Mouse (Mus musculus) intestine, postnatal 0 days (tissue): Measurements from ENCODE around the gene 4930412O13Rik. TPM values are rescaled to one million over a fixed set of nuclear protein-coding genes. Genes with fewer than 3 reads are reported as not detected.

Source experiments
- ATAC-seq: fragments of 200-750 bp; cut with Nextera tagmentation; 2 replicates; pipeline ENCODE4 v1.8.0; 2017; ENCODE audit warnings: mild to moderate bottlenecking, moderate TSS enrichment, moderate library complexity
- H3K27ac ChIP-seq: fragments of 300-500 bp; sonication (generic); 2 replicates; pipeline ENCODE4 v1.5.1; 2014; ENCODE audit warnings: mild to moderate bottlenecking, low read depth, low read length, moderate library complexity
- H3K27me3 ChIP-seq: fragments of 300-500 bp; sonication (generic); replicated peaks from 2 replicates; pipeline ENCODE4 v1.6.1; 2014; ENCODE audit warnings: low read length, mixed read lengths; ENCODE audit not compliant: control insufficient read depth, insufficient read depth
- H3K36me3 ChIP-seq: fragments of 300-500 bp; sonication (generic); 2 replicates; pipeline ENCODE4 v1.6.1; 2014; ENCODE audit warnings: mild to moderate bottlenecking, moderate library complexity; ENCODE audit not compliant: control insufficient read depth, insufficient read depth
- H3K4me1 ChIP-seq: fragments of 300-500 bp; sonication (generic); replicated peaks from 2 replicates; pipeline ENCODE4 v1.6.1; 2014; ENCODE audit warnings: antibody characterized with exemption, low read length, mixed read lengths; ENCODE audit not compliant: control insufficient read depth, insufficient read depth
- H3K4me2 ChIP-seq: fragments of 300-500 bp; sonication (generic); replicated peaks from 2 replicates; pipeline ENCODE4 v1.6.1; 2014; ENCODE audit warnings: low read depth, mild to moderate bottlenecking, moderate library complexity
- H3K4me3 ChIP-seq: fragments of 300-500 bp; sonication (generic); 2 replicates; pipeline ENCODE4 v1.5.1; 2014; ENCODE audit warnings: low read depth, low read length
- H3K9ac ChIP-seq: fragments of 300-500 bp; sonication (generic); 2 replicates; pipeline ENCODE4 v1.6.1; 2014; ENCODE audit warnings: mild to moderate bottlenecking, low read depth, low read length
- H3K9me3 ChIP-seq: fragments of 300-500 bp; sonication (generic); 2 replicates; pipeline ENCODE4 v1.6.1; 2016; ENCODE audit warnings: mixed run types; ENCODE audit not compliant: control insufficient read depth
- CTCF ChIP-seq: sonication (generic); IDR thresholded peaks from 2 replicates; pipeline ENCODE4 v1.5.1; 2016; ENCODE audit warnings: low read depth, mild to moderate bottlenecking, control low read depth, antibody characterized with exemption, moderate library complexity
- WGBS: fragments of 180-500 bp; shearing (Covaris S2); extraction: QIAGEN DNeasy Blood & Tissue Kit; methylation state at CpG from one replicate; pipeline ENCODE4 v1.1.7; 2014; 5-methylcytosine and 5-hydroxymethylcytosine counted together
- polyA plus RNA-seq: library from polyadenylated mRNA; unstranded; fragments of >200 nt; fragmentation: Nextera tagmentation; extraction: Ambion mirVana; gene quantifications from 2 replicates; pipeline ENCODE4 v1.2.1, GENCODE M21; 2015

Gene 4930412O13Rik
- polyA plus RNA-seq, 1 experiment from 2014 or later: not detected

- peak; percentile 77 for TF ChIP-seq CTCF
- no peaks in the 10 kb centered on the region for H3K9me3 ChIP-seq
- peak within 1 kb of the TSS; percentile 21 for H3K4me3 ChIP-seq
- 1% methylated on average over 30 of the region's 30 CpGs for WGBS
- peak; percentile 81 for ATAC-seq
- H3K4me2 ChIP-seq: peak within 1 kb of the TSS; percentile 52
- no peak within 1 kb of the TSS for H3K9ac ChIP-seq
- H3K4me1 ChIP-seq: no peaks in the 10 kb centered on the region
- no peaks in the 10 kb centered on the region for H3K36me3 ChIP-seq
- peaks cover 92% of the 10 kb centered on the region for H3K27me3 ChIP-seq
- H3K27ac ChIP-seq: no peak within 1 kb of the TSS
These were observed 8.0 kb downstream of the 4930412O13Rik start, which contains the start of gene 9230102O04Rik for GRCm38 (mm10) chr2:9888913-9889650. TSS of gene 9230102O04Rik (minus strand) at chr2:9889540.

- ATAC-seq: no peak; the same call in 1 of the 2 replicates
These were observed 8.7 kb downstream of the 4930412O13Rik start, which contains the start of gene Gata3 for GRCm38 (mm10) chr2:9889651-9890183. TSS of gene Gata3 (minus strand) at chr2:9890034.

GRCm38 (mm10) chr2:9890251-9890650 lies 9.2 kb downstream of the 4930412O13Rik start:
- no peak for ATAC-seq
- no peak overlapping the region for H3K4me2 ChIP-seq
- H3K9ac ChIP-seq: no peak overlapping the region
- WGBS: 6% methylated on average over 8 of the region's 8 CpGs
- no peaks in the 10 kb centered on the region for H3K9me3 ChIP-seq
- no peaks in the 10 kb centered on the region for H3K4me1 ChIP-seq
- TF ChIP-seq CTCF: no peak
- H3K4me3 ChIP-seq: no peak overlapping the region
- peaks cover 92% of the 10 kb centered on the region for H3K27me3 ChIP-seq
- no peaks in the 10 kb centered on the region for H3K36me3 ChIP-seq
- no peak overlapping the region for H3K27ac ChIP-seq

More at GRCm38 (mm10) chr2:9889651-9890183, 8.7 kb downstream of the 4930412O13Rik start, which contains the start of gene Gata3:
- 1% methylated on average over 23 of the region's 23 CpGs for WGBS
- no peaks in the 10 kb centered on the region for H3K9me3 ChIP-seq
- H3K36me3 ChIP-seq: no peaks in the 10 kb centered on the region
- H3K4me3 ChIP-seq: peak within 1 kb of the TSS; percentile 21
- H3K9ac ChIP-seq: no peak within 1 kb of the TSS
- H3K27me3 ChIP-seq: peaks cover 92% of the 10 kb centered on the region
- H3K4me2 ChIP-seq: peak within 1 kb of the TSS; percentile 52
- TF ChIP-seq CTCF: no peak
- H3K4me1 ChIP-seq: no peaks in the 10 kb centered on the region
- H3K27ac ChIP-seq: no peak within 1 kb of the TSS

- TF ChIP-seq CTCF: no peak
- no peak overlapping the region for H3K4me2 ChIP-seq
- H3K27me3 ChIP-seq: peaks cover 94% of the 10 kb centered on the region
- ATAC-seq: no peak
- no peaks in the 10 kb centered on the region for H3K9me3 ChIP-seq
- H3K4me1 ChIP-seq: no peaks in the 10 kb centered on the region
- no peaks in the 10 kb centered on the region for H3K36me3 ChIP-seq
- 6% methylated on average over 5 of the region's 5 CpGs for WGBS
- no peak overlapping the region for H3K27ac ChIP-seq
- H3K9ac ChIP-seq: no peak overlapping the region
- H3K4me3 ChIP-seq: no peak overlapping the region
These were observed 9.9 kb downstream of the 4930412O13Rik start for GRCm38 (mm10) chr2:9890906-9891305.

GRCm38 (mm10) chr2:9892541-9892940 lies 11.5 kb downstream of the 4930412O13Rik start:
- Histone ChIP-seq H3K4me2 (no peak overlapping the region), H3K4me1 (no peaks in the 10 kb centered on the region), H3K36me3 (no peaks in the 10 kb centered on the region), H3K27ac (no peak overlapping the region), H3K4me3 (no peak overlapping the region), H3K9ac (no peak overlapping the region), H3K27me3 (peaks cover 94% of the 10 kb centered on the region), H3K9me3 (no peaks in the 10 kb centered on the region)
- WGBS: 6% methylated on average over 7 of the region's 7 CpGs
- no peak for ATAC-seq
- no peak for TF ChIP-seq CTCF

GRCm38 (mm10) chr2:9893272-9893953 lies 12.4 kb downstream of the 4930412O13Rik start:
- H3K9ac ChIP-seq: no peak overlapping the region
- WGBS: 2% methylated on average over 6 of the region's 6 CpGs
- H3K4me3 ChIP-seq: no peak overlapping the region
- TF ChIP-seq CTCF: no peak
- H3K27me3 ChIP-seq: peaks cover 94% of the 10 kb centered on the region
- no peaks in the 10 kb centered on the region for H3K9me3 ChIP-seq
- no peak for ATAC-seq
- H3K4me1 ChIP-seq: no peaks in the 10 kb centered on the region
- no peak overlapping the region for H3K27ac ChIP-seq
- H3K4me2 ChIP-seq: no peak overlapping the region
- H3K36me3 ChIP-seq: no peaks in the 10 kb centered on the region
